Mouse (Mus musculus) c-Kit-positive CD71-negative TER-119-negative erythroid progenitor cells, embryonic 14.5 days (primary cell): Measurements from ENCODE around the gene Morn3.

Experiments
- DNase-seq: peaks from one replicate; pipeline ENCODE4 v3.0.0-alpha.2; 2013; ENCODE audit warnings: low read depth

Morn3 gene

GRCm38 (mm10) chr5:123059757-123060520 lies 13.1 kb upstream of the Morn3 start:
- no peak for DNase-seq

DNA sequence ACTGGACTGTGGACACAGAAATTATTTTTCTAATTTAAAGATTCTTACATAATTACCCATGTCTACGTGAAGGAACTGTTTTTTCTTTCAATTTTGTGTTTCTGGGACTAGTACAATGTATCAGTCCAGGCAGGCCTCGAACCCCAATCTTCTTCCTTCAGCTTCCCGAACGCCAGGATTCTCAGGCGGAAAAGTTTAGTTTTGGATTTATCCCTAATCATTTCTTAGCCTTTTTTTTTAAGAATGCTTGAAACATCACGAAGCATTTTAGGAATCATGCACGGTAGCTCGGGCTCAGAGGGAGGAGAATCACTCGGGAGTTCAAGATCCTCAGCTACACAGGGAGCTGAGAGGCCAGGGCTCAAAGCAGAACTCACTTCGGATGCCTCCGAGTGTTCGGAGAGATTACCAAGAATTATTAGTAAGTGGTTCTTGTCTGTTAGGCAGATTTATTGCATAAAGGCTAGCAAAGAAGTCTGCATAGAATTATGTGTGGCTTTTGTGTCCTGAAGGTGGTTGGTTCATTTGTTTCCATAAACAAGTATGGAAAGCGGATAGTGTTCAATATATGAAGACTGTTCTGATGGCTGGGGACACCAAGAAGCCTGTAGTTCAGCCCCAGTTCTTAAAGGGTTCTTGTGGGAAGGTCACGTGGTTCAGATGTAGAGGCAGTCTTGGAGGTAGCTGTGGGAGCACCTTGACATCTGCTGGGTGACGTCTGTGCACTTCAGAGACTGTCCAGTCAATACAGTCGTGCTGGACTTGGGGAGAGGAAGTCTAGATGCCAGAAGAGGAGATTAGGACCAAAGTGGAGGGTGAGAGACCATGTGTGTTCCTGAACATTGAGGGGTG lies 11.7 kb upstream of the Morn3 start:
- DNase-seq = no peak

DNA sequence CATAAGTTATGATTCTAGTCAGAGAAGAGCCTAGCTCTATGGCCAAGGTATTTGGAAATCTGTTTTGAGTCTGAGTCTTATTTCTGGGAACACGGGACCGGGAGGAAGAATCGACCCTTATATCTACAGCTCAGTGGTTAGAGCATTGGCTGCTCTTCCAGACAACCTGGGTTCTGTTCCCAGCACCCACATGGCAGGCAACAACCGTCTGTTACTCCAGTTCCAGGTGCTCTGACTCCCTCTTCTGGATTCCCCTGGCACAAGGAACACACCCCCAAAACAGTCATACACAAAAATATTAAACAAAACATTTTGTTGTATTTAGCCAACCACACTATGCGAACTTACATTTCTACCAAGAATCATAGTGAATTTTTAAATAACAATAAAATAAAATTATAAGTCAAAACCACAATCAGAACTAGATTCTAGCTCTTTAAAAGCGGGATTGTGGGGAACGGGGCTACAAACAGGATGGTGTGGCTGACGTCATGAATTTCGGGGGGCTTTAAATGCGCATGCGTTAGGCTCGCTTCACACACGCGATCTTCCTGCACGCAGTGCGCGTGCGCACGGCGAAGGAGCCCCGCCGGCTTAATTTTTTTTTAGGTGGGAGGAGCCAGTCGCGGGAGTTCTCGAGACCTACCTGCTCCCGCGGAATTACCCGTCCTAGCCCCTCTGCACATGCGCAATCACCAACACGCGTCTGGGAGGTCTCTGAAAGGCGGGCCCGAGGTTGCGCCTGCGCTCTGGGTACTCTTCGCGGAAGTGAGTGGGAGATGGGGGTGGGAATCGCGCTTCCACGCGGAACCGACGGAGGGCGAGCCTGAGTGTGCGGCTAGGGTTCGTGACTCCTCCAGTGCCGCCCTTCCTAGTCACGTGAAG lies 10.8 kb upstream of the Morn3 start:
- peak; percentile 100 for DNase-seq

- no peak for DNase-seq
Measured at GRCm38 (mm10) chr5:123051736-123052135, 4.9 kb upstream of the Morn3 start.

DNA sequence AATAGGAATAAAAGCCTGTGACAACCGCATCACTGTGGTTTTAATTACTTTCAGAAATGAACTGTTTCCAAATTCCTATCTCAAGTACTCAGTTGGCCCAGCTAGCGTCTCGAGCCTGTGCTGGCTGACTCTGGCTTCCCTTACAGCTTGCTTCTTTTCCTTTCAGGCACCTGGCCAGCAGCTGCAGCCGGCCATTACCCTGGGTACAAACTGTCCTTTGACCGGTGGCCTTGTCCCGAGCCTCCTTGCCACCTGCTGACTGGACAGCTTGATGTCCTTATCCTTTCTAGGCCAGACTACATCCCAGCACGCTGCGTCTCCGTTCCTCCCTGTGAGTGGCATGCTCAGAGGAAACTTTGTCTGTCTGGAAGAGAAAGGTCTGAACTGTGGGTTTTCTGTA lies 4.1 kb upstream of the Morn3 start:
- no peak for DNase-seq

GRCm38 (mm10) chr5:123049271-123049670 lies 2.5 kb upstream of the Morn3 start:
- no peak for DNase-seq

DNA sequence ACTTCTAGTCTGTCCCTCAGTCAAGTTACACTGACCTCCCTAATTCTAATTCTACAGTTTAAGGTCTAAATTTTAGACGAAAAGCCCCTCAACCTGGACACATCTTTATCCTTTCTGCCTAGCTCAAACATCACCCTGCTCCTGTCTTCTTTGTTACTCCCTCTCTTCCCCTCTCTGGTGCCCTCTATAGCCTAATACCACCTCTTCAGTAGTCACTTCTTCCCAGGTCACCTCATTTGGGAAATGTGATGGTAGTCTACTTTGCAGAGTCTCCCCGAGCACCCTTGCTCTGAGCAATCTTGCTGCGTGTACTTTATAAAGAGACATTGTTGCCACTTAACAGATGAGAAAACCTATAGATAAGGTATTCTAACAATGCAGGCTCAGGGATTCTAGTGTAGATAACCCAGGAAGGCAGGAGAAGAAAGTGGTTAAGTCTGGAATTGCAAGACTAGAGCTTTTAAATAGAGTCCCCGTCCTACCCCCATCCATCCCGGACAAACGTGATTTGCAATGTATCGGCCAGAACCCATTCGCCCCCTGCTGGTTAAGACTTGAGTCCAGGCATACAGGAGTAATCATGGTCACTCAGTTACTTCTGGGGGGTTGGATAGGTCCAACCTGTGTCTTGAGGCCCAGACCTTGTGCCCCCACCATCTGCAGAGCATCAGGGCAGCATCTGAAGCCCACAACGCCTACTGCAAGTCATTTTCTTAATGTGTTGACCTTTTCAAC lies 1.1 kb downstream of the Morn3 start:
- peak; percentile 70 for DNase-seq

DNA sequence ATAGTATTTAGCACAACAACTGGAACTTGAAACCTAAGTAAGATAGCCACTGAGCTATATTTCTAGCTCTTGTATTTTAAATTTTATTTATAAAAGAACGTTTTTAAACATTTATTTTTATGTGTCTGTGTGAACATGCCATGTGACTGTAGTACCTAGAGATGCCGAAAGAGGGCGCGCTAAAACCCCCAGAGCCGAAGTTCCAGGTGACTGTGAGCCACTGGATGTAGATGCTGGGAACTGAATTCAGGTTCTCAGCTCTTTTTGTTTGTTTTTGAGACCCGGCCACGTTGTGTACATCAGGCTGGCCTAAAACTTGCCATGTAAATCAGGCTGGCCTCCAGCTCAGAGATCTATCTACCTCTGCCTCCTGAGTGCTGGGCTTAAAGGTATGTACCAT lies 3.0 kb downstream of the Morn3 start:
- DNase-seq = no peak

DNA sequence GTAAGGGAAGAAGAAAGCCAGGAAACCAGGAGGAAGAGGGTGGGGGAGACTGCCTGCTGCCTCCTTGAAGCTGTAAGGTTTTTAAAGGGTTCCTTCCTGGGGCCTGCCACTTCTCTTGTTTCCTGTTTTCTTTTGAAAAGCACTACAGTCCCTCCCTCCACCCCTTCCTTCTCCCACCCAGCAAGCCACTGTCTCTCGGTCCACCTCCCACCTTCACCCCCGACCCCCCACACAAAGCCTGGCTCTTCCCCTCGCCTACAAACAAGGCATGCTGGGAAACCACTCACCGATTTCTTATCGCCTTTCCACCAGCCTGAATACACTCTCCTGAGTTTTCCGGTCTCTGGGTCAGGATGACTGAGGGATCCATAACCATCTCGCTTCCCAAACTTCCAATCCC lies 6.0 kb downstream of the Morn3 start:
- DNase-seq = no peak

DNA sequence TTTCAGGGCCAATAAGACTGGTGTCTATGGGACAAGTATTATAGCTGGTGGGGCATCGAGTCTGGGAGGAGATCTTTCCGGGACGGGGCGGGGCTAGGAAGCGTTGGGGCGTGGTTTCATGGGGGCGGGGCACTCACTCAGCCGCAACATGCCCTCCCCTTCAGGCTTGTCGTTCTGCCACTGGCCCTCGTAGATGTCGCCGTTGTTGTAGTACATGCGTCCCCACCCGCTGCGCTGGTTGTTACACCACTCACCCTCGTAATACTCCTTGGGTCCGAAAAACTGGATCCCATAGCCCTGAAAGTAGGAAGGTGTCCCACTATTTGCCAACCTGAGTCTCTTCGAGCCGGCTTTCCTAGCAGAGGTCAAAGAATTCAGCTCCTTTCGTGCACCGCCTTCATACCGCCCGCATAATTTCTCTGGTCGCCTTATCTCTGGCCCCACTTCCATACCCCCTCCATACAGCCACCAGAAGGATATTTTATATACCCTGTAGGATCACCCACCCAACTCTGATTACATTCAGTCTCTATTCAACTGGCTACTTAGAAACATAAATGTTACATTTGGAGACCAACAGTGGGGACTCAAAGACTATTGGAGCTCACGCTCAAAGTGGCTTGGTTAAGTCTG lies 7.6 kb downstream of the Morn3 start:
- no peak for DNase-seq

DNA sequence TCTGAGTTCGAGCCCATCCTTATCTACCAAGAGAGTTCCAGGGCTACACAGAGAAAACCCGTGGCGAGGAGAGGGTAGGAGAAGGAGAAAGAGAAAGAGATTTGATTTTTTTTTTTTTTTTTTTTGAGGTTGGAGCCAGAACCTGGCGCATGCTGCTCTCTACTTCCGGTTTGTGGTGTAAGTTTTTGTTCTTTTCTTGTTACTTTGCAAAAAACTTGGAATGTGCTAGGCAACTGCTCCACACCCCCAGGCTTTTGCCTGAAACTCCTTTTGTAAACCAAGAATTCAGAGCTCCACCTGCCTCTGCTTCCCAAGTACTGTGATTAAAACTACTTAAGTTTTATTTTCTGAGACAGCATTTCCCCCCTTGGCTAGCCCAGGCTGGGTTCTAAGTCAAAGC lies 8.7 kb downstream of the Morn3 start:
- DNase-seq = no peak

- DNase-seq = no peak
Measured at GRCm38 (mm10) chr5:123035564-123035963, 11.3 kb downstream of the Morn3 start.

DNA sequence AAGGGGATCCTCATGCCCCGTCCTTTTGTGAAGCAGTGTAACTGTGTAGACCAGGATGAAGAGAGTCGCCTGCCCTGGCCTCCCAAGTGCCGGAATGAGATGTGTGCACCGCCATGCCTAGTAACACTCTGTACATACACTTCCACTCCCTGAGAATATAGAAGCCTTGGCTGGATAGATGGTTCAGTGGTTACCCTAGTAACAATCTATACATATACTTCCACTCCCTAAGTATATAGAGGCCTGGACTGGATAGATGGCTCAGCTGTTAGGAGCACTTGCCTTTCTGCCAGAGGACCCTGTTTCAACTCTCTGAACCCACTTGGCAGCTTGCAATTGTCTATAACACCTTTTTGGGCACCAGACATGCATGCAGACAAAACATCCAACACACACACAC lies 11.7 kb downstream of the Morn3 start:
- DNase-seq = no peak

GRCm38 (mm10) chr5:123033646-123034160 lies 13.1 kb downstream of the Morn3 start:
- DNase-seq = no peak

- no peak for DNase-seq
Measured at GRCm38 (mm10) chr5:123031312-123031711, 15.5 kb downstream of the Morn3 start.

- DNase-seq = no peak
Measured at GRCm38 (mm10) chr5:123029729-123030128, 17.1 kb downstream of the Morn3 start.

DNA sequence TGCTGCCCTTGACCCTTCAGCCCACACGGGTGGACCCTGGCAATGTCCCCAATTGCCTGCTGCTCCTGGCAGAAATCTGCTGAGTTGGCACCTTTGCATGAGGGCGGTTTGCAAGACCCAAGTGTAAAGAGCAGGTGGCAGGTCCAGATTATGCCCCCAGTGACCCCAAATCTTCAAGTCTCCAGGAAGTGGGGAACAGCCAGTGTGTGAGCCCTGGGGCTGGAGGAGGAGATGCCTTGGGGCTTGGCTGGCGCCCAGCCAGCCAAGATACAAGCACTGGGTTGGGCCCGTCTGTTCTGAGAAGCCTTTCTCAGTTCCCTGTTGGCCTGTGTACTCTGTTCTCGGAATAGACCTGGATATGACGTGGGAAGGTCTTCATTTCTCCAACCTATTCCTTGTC lies 19.4 kb downstream of the Morn3 start:
- no peak for DNase-seq

GRCm38 (mm10) chr5:123026414-123026813 lies 20.4 kb downstream of the Morn3 start:
- DNase-seq = no peak

GRCm38 (mm10) chr5:123024965-123025573 lies 21.7 kb downstream of the Morn3 start:
- no peak for DNase-seq

GRCm38 (mm10) chr5:123024312-123024711 lies 22.5 kb downstream of the Morn3 start:
- no peak for DNase-seq

- no peak for DNase-seq
Measured at GRCm38 (mm10) chr5:123023049-123023448, 23.8 kb downstream of the Morn3 start.
